ENCODE assay signal across 18 mouse cellular contexts in the genomic region with DNA sequence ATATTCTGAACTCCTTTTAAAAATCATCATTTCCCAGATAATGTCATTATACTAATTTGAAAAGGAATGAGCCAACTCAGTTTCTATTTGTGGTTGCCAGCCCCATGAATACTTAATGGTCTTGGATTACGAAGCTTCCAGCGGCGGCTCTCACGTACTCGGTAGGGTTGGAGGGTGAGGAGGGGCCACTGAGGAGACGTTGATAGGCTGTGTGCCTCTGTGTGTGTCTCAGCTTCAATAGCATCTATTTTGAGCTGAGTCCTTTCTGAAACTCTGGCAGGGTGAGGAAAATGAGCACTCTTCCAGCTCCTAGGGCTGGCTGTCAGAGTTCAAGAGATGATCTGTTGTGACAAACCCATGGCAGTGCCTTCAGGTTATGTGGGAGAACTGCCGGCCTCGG. TPM values are rescaled to one million over a fixed set of nuclear protein-coding genes. Genes with fewer than 3 reads are reported as not detected.
DNase-seq lines count a peak whose midpoint lies in the region; ATAC-seq and TF ChIP-seq lines count a peak whose summit lies in the region.
"Had no signal": no experiment of that assay in that cellular context is flagged by ENCODE, and none has a peak within 500 bp of the region (broad histone marks: within the 10 kb centered on the region; RNA-seq: fewer than 3 reads in every experiment).

No protein-coding gene starts in this region.

- WGBS in hindbrain, postnatal 0 days = 36% methylated on average over 8 of the region's 8 CpGs
- 56% methylated on average over 8 of the region's 8 CpGs for WGBS in hindbrain, embryonic 13.5 days
- WGBS in embryonic facial prominence, embryonic 14.5 days = 18% methylated on average over 8 of the region's 8 CpGs

- H3K36me3 ChIP-seq in hindbrain, postnatal 0 days (ENCODE audit: insufficient read depth, low read length) = no peaks in the 10 kb centered on the region
- no peaks in the 10 kb centered on the region for H3K36me3 ChIP-seq in hindbrain, embryonic 13.5 days
- no peaks in the 10 kb centered on the region for H3K36me3 ChIP-seq in embryonic facial prominence, embryonic 14.5 days (ENCODE audit: control insufficient read depth, insufficient read depth, low read length)
- H3K36me3 ChIP-seq: neural tube, embryonic 12.5 days had no signal

- no peaks in the 10 kb centered on the region for H3K4me1 ChIP-seq in hindbrain, postnatal 0 days (ENCODE audit: insufficient read depth, low read length)
- H3K4me1 ChIP-seq in hindbrain, embryonic 13.5 days (replicated peaks) = peaks cover 8% of the 10 kb centered on the region; the same call in 1 of the 2 replicates
- H3K4me1 ChIP-seq in embryonic facial prominence, embryonic 14.5 days (ENCODE audit: control insufficient read depth, insufficient read depth, low read length) = peaks cover 9% of the 10 kb centered on the region; the same call in 1 of the 2 replicates
- H3K4me1 ChIP-seq: megakaryocyte, embryonic 14.5 days; neural tube, embryonic 12.5 days had no signal

- no peak overlapping the region for H3K9ac ChIP-seq in hindbrain, postnatal 0 days (replicated peaks; ENCODE audit: low read length)
- H3K9ac ChIP-seq in hindbrain, embryonic 13.5 days = no peak overlapping the region
- H3K9ac ChIP-seq in embryonic facial prominence, embryonic 14.5 days (ENCODE audit: low read depth, low read length) = no peak overlapping the region
- H3K9ac ChIP-seq: neural tube, embryonic 12.5 days had no signal

- H3K27me3 ChIP-seq in hindbrain, postnatal 0 days (ENCODE audit: insufficient read depth, low read length) = no peaks in the 10 kb centered on the region
- no peaks in the 10 kb centered on the region for H3K27me3 ChIP-seq in hindbrain, embryonic 13.5 days
- H3K27me3 ChIP-seq in embryonic facial prominence, embryonic 14.5 days (replicated peaks; ENCODE audit: control insufficient read depth, insufficient read depth, low read length) = no peaks in the 10 kb centered on the region
- H3K27me3 ChIP-seq: neural tube, embryonic 12.5 days had no signal

- no peak overlapping the region for H3K4me3 ChIP-seq in hindbrain, postnatal 0 days (ENCODE audit: low read length)
- no peak overlapping the region for H3K4me3 ChIP-seq in hindbrain, embryonic 13.5 days
- H3K4me3 ChIP-seq in embryonic facial prominence, embryonic 14.5 days (ENCODE audit: low read depth, low read length) = no peak overlapping the region
- H3K4me3 ChIP-seq: megakaryocyte, embryonic 14.5 days; neural tube, embryonic 12.5 days had no signal

- no peak overlapping the region for H3K27ac ChIP-seq in hindbrain, postnatal 0 days
- no peak overlapping the region for H3K27ac ChIP-seq in hindbrain, embryonic 13.5 days
- H3K27ac ChIP-seq in embryonic facial prominence, embryonic 14.5 days (replicated peaks; ENCODE audit: low read depth, low read length) = no peak overlapping the region
- H3K27ac ChIP-seq: kidney, postnatal 0 days; neural tube, embryonic 12.5 days had no signal

- DNase-seq in heart, adult 11 months = peak; percentile 79
- no peak for DNase-seq in heart, postnatal 10 days
- peak; percentile 24 for DNase-seq in hindbrain, postnatal 0 days (ENCODE audit: low spot score)
- DNase-seq in brain, adult 2 months (ENCODE audit: low read depth, low spot score) = peak; percentile 61
- peak; percentile 49 for DNase-seq in embryonic facial prominence, embryonic 14.5 days (ENCODE audit: low spot score)
- DNase-seq in ovary, adult 18-20 months (ENCODE audit: low spot score) = no peak
- DNase-seq: adrenal gland, postnatal 36 days; cerebellum, adult 2 months; cerebellum, postnatal 36 days; kidney, adult 11 months; lung, adult 18-20 months; lung, postnatal 14 days had no signal

- intact Hi-C loops in heart, postnatal 10 days (cut with DNase I) = no loop called here

- TF ChIP-seq CTCF in hindbrain, postnatal 0 days (IDR thresholded peaks at IDR 0.05; ENCODE audit: low read depth) = no peak

- no peak overlapping the region for H3K4me2 ChIP-seq in hindbrain, postnatal 0 days (ENCODE audit: low read depth, low read length)
- H3K4me2 ChIP-seq in hindbrain, embryonic 13.5 days = no peak overlapping the region
- no peak overlapping the region for H3K4me2 ChIP-seq in embryonic facial prominence, embryonic 14.5 days (ENCODE audit: low read depth, low read length)
- H3K4me2 ChIP-seq: liver, embryonic 11.5 days; neural tube, embryonic 12.5 days had no signal

- ATAC-seq in hindbrain, postnatal 0 days = no peak
- ATAC-seq in hindbrain, embryonic 13.5 days (ENCODE audit: low FRiP score) = no peak
- no peak for ATAC-seq in embryonic facial prominence, embryonic 14.5 days (ENCODE audit: low read depth)
- ATAC-seq: hindbrain, embryonic 16.5 days had no signal

- no peaks in the 10 kb centered on the region for H3K9me3 ChIP-seq in hindbrain, postnatal 0 days (ENCODE audit: low read length)
- H3K9me3 ChIP-seq in hindbrain, embryonic 13.5 days = no peaks in the 10 kb centered on the region
- no peaks in the 10 kb centered on the region for H3K9me3 ChIP-seq in embryonic facial prominence, embryonic 14.5 days (ENCODE audit: control insufficient read depth, low read length)
- H3K9me3 ChIP-seq: megakaryocyte, embryonic 14.5 days; neural tube, embryonic 12.5 days had no signal

RNA-seq across cellular contexts. Expression of a gene that starts 40.6 kb away (rescaled TPM):
- under 1 TPM; 0.17 to 0.96 TPM for total RNA-seq in heart, postnatal 10 days (2021)
- 17.5 and 20.2 TPM in 2 replicates for total RNA-seq in hindbrain, postnatal 0 days (2014; rRNA removed)
- 19.2 and 19.9 TPM in 2 replicates for polyA plus RNA-seq in hindbrain, postnatal 0 days (2015; fragmentation: Nextera tagmentation; extraction: Ambion mirVana)
- polyA plus RNA-seq in hindbrain, embryonic 13.5 days (2015; fragmentation: Nextera tagmentation; extraction: Ambion mirVana) = 4.9 and 8.2 TPM in 2 replicates
- 126 and 202 TPM in 2 replicates for polyA plus RNA-seq in embryonic facial prominence, embryonic 14.5 days (2014; fragmentation: Nextera tagmentation; extraction: Ambion mirVana)

Comparison
In these comparisons a context has a peak if more than half of its experiments do, and no peak if none do; other contexts are left out.
1. DNase-seq: peak in heart, adult 11 months (single experiment), hindbrain, postnatal 0 days (single experiment), brain, adult 2 months (single experiment) and embryonic facial prominence, embryonic 14.5 days (single experiment); none in heart, postnatal 10 days (0 of 2) and ovary, adult 18-20 months (single experiment).